Mouse (Mus musculus): ENCODE measurements at regions not wholly inside any gene's neighbourhood (a gene's known extent, or its start where the extent isn't known, plus 50 kb on each side); places are given as distances from the start of the nearest gene placed in this dataset.

DNA sequence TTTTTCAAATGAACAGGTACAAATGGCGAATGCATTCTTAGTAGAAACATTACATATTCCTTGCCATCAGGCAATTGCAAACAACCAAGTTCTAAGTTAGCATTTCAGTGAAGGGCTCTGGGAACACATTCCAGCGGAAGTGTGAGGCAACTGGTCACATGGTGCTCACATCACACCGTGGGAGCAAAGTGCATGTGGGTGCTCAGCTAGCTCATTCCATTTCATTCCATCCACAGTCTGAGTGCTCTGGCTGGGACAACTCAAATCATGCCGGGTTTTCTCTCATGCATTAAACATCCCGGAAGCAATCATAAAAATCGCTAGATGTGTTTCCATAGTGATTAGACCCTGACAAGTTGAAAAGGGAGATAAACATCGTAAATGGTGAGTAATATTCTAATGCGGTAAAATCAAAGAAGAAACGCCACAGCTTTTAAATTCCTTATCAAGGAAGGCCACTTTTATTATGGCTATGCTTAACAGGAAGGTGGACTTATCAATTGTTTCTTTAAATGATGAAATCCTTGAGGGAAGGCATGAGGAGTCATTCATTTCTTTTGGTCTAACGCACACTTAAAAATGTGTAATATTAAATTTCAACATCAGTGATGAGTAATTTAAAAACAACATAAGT lies 104.1 kb downstream of the Rassf9 start:
- no peaks in the 10 kb centered on the region for H3K27me3 ChIP-seq
- no peak overlapping the region for H3K4me2 ChIP-seq
- no peaks in the 10 kb centered on the region for H3K36me3 ChIP-seq
- ATAC-seq (ENCODE audit: low read depth) (no peak), DNase-seq (no peak)
- no peaks in the 10 kb centered on the region for H3K9me3 ChIP-seq (replicated peaks)
- 70% methylated on average over 10 of the region's 10 CpGs for WGBS (ENCODE audit: insufficient replicate concordance)
- no peak overlapping the region for H3K9ac ChIP-seq
- no peaks in the 10 kb centered on the region for H3K4me1 ChIP-seq (replicated peaks)
- no peak overlapping the region for H3K4me3 ChIP-seq (replicated peaks)
- no peak overlapping the region for H3K27ac ChIP-seq

All from liver, embryonic 13.5 days (tissue).